11 mouse cellular contexts compared by ENCODE assay signal in the genomic region with DNA sequence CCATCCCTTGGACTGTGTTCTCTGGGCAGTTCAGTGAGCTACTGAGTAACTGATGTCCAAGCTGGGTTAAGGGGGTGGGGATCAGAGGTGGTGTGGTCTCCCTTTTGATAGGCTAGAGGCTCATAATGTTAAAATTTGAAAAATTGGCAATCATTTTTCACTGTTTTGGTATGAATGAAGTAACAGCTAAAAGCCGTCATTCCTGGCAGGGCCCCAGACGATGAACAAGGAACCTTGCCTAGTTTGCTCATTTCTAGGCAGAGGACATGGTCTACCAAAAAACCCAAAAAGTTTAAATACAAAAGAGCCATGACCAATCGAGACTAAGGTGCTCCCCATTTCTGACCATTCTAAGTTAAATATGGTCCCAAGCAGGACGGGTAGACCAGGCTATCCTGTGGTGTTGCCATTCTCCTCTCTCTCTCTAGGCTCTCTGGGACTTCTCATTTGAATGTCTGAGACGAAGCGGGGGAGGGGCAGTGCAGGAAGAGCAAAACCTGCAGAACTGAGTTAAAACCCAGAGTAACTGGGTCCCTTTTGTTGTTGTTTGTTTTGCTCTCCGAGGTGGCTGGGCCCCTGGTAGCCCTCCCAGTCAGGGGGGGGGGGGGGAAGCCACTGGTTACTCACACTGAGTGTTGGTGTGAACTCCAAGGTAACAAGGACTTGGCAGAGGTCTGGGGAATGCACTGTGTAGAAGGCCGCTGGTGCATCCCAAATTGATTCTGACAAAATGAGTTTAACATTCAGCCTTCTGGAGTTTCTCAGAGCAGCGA.
DNase-seq lines count a peak whose midpoint lies in the region; ATAC-seq and TF ChIP-seq lines count a peak whose summit lies in the region.
"Had no signal": no experiment of that assay in that cellular context is flagged by ENCODE, and none has a peak within 500 bp of the region (broad histone marks: within the 10 kb centered on the region; RNA-seq: fewer than 3 reads in every experiment).

No protein-coding gene starts in this region.

- ATAC-seq in kidney, embryonic 15.5 days (replicated peaks; ENCODE audit: low FRiP score), result no peak
- peak; percentile 40; the same call in 1 of the 2 replicates for ATAC-seq in midbrain, embryonic 14.5 days (ENCODE audit: low FRiP score, low TSS enrichment)
- no peak for ATAC-seq in monocyte, adult 5-6 weeks (replicated peaks; ENCODE audit: insufficient number of reproducible peaks, low FRiP score, low TSS enrichment, poor library complexity, severe bottlenecking)

- WGBS in kidney, embryonic 15.5 days, result 55% methylated on average over 9 of the region's 9 CpGs
- 38% methylated on average over 9 of the region's 9 CpGs for WGBS in midbrain, embryonic 14.5 days

- peaks cover 27% of the 10 kb centered on the region for H3K36me3 ChIP-seq in kidney, embryonic 15.5 days
- no peaks in the 10 kb centered on the region for H3K36me3 ChIP-seq in midbrain, embryonic 14.5 days (ENCODE audit: control insufficient read depth, insufficient read depth, low read length)
- H3K36me3 ChIP-seq: embryonic facial prominence, embryonic 12.5 days had no signal

- no peak overlapping the region for H3K27ac ChIP-seq in kidney, embryonic 15.5 days
- H3K27ac ChIP-seq in bone marrow macrophage, adult 2 months (ENCODE audit: insufficient read depth, low read depth, low read length), result peak overlapping the region; percentile 100
- no peak overlapping the region for H3K27ac ChIP-seq in midbrain, embryonic 14.5 days (replicated peaks; ENCODE audit: low read depth, low read length)
- H3K27ac ChIP-seq: embryonic facial prominence, embryonic 12.5 days had no signal

- peak; percentile 50 for DNase-seq in adrenal gland, postnatal 10 days
- DNase-seq in adrenal gland, adult 18-20 months (ENCODE audit: low spot score in 2 of 2), result no peak
- DNase-seq in kidney, postnatal 4 days, result peak; percentile 54 to 65
- peak; percentile 49 for DNase-seq in midbrain, embryonic 14.5 days
- DNase-seq in cerebellum, postnatal 4 days (ENCODE audit: low spot score in 2 of 2), result no peak
- DNase-seq: layer of hippocampus, adult 9-11 months had no signal

- H3K4me3 ChIP-seq in kidney, embryonic 15.5 days (replicated peaks), result no peak overlapping the region
- no peak overlapping the region for H3K4me3 ChIP-seq in bone marrow macrophage, adult 2 months (ENCODE audit: insufficient read depth, low read length)
- no peak overlapping the region for H3K4me3 ChIP-seq in midbrain, embryonic 14.5 days (replicated peaks; ENCODE audit: low read depth, low read length)
- H3K4me3 ChIP-seq: embryonic facial prominence, embryonic 12.5 days had no signal

- no peak overlapping the region for H3K9ac ChIP-seq in kidney, embryonic 15.5 days
- no peak overlapping the region for H3K9ac ChIP-seq in midbrain, embryonic 14.5 days (replicated peaks; ENCODE audit: low read length)
- H3K9ac ChIP-seq: embryonic facial prominence, embryonic 12.5 days had no signal

- peaks cover 27% of the 10 kb centered on the region for H3K4me1 ChIP-seq in kidney, embryonic 15.5 days
- peaks cover 76% of the 10 kb centered on the region for H3K4me1 ChIP-seq in bone marrow macrophage, adult 2 months (ENCODE audit: control insufficient read depth, insufficient read depth, low read length)
- no peaks in the 10 kb centered on the region for H3K4me1 ChIP-seq in midbrain, embryonic 14.5 days (ENCODE audit: control insufficient read depth, insufficient read depth, low read length)

- TF ChIP-seq POLR2A in bone marrow macrophage, adult 2 months (IDR thresholded peaks at IDR 0.05; ENCODE audit: borderline replicate concordance, low read depth, low read length), result no peak

- peaks cover 3% of the 10 kb centered on the region; the same call in 1 of the 2 replicates for H3K9me3 ChIP-seq in kidney, embryonic 15.5 days (replicated peaks)
- no peaks in the 10 kb centered on the region for H3K9me3 ChIP-seq in midbrain, embryonic 14.5 days (ENCODE audit: control insufficient read depth, low read length)
- H3K9me3 ChIP-seq: embryonic facial prominence, embryonic 12.5 days had no signal

- no peaks in the 10 kb centered on the region for H3K27me3 ChIP-seq in kidney, embryonic 15.5 days
- no peaks in the 10 kb centered on the region for H3K27me3 ChIP-seq in midbrain, embryonic 14.5 days (ENCODE audit: control insufficient read depth, insufficient read depth, low read length)
- H3K27me3 ChIP-seq: embryonic facial prominence, embryonic 12.5 days had no signal

- no peak overlapping the region for H3K4me2 ChIP-seq in kidney, embryonic 15.5 days
- H3K4me2 ChIP-seq in midbrain, embryonic 14.5 days (ENCODE audit: low read length), result no peak overlapping the region
- H3K4me2 ChIP-seq: embryonic facial prominence, embryonic 12.5 days; liver, embryonic 11.5 days had no signal

- TF ChIP-seq CTCF in bone marrow macrophage, adult 2 months (IDR thresholded peaks at IDR 0.05; ENCODE audit: low read depth, low read length), result no peak

Comparison
In these comparisons a context has a peak if more than half of its experiments do, and no peak if none do; other contexts are left out.
1. DNase-seq: peak in adrenal gland, postnatal 10 days (single experiment), kidney, postnatal 4 days (2 of 2) and midbrain, embryonic 14.5 days (single experiment); none in adrenal gland, adult 18-20 months (0 of 2) and cerebellum, postnatal 4 days (0 of 2).